Mouse (Mus musculus): ENCODE data around the gene Ttyh2. TPM values are rescaled to one million over a fixed set of nuclear protein-coding genes. Genes with fewer than 3 reads are reported as not detected.

Gene Ttyh2
- polyA plus RNA-seq, 1 experiment from 2014 or later, result 73.4 TPM

DNA sequence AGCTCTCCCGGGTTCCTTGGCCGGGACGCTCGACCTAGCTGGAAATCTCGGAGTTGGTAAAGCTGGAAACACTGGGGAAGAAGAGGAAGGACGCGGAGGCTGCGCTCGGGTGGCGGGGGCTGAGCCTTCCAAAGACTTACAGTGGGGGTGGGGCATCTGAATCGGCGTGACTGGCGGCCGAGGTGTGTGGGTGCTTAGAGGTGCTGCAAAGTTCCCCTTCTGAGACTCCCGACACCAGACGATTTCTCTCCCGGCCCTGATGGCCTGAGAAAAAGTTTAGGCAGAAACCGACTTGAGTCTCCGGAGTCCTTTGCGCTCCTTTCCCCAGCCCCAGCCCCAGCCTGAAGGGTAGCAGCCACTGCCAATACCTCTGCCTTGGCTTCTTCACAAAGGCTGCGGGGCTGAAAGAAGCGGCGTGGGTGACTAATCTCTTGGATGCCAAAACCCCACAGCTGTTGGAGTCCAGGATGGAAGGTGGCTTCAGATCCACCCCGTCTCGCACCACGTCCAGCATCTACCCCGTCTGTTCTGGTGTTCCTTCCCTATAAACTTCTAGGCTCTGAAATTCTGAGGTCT lies 683 bp downstream of the Ttyh2 start:
- H3K4me2 ChIP-seq (replicated peaks; ENCODE audit: low read depth), result peak overlapping the region; percentile 93
- WGBS, result 2% methylated on average over 27 of the region's 27 CpGs
- H3K36me3 ChIP-seq (ENCODE audit: control insufficient read depth, insufficient read depth), result peaks cover 25% of the 10 kb centered on the region
- TF ChIP-seq CTCF (IDR thresholded peaks at IDR 0.05; ENCODE audit: low read depth), result no peak
- peak overlapping the region; percentile 83 for H3K4me3 ChIP-seq (ENCODE audit: low read depth, low read length)
- peak; percentile 6 for ATAC-seq
- peak overlapping the region; percentile 84 for H3K9ac ChIP-seq (ENCODE audit: low read depth, low read length)
- H3K27me3 ChIP-seq (replicated peaks; ENCODE audit: control insufficient read depth, insufficient read depth, low read length), result no peaks in the 10 kb centered on the region
- H3K4me1 ChIP-seq (replicated peaks; ENCODE audit: control insufficient read depth, insufficient read depth, low read length), result peaks cover 7% of the 10 kb centered on the region; the same call in 1 of the 2 replicates
- H3K27ac ChIP-seq (ENCODE audit: low read depth, low read length), result peak overlapping the region; percentile 88
- H3K9me3 ChIP-seq (ENCODE audit: control insufficient read depth), result no peaks in the 10 kb centered on the region

DNA sequence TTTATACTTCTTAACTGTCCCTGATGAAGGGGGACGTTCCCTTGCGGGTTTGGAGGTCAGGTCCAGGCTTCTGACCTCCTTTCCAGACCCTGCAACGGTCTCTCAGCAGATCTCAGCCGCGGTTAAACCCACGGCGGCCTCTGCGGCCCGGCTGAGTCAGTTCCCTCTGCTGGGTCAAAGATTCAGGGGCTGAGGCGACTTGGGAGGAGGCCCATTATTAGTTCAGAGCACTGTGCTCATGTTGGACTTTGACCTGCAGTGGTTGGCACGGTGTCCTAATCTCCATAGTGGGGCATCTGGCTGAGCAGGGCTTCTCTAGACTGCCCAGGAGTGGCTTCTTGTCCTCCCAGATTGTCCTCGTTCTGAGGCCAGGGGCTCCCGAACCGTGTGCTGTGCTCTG lies 1.2 kb downstream of the Ttyh2 start:
- Histone ChIP-seq H3K27me3 (replicated peaks; ENCODE audit: control insufficient read depth, insufficient read depth, low read length) (no peaks in the 10 kb centered on the region), H3K4me2 (replicated peaks; ENCODE audit: low read depth) (peak overlapping the region; percentile 93), H3K36me3 (ENCODE audit: control insufficient read depth, insufficient read depth) (peaks cover 21% of the 10 kb centered on the region), H3K9ac (ENCODE audit: low read depth, low read length) (peak overlapping the region; percentile 84), H3K4me1 (replicated peaks; ENCODE audit: control insufficient read depth, insufficient read depth, low read length) (peaks cover 7% of the 10 kb centered on the region; the same call in 1 of the 2 replicates), H3K27ac (ENCODE audit: low read depth, low read length) (peak overlapping the region; percentile 88), H3K4me3 (ENCODE audit: low read depth, low read length) (peak overlapping the region; percentile 83), H3K9me3 (ENCODE audit: control insufficient read depth) (no peaks in the 10 kb centered on the region)
- ATAC-seq, result peak; percentile 78
- no peak for TF ChIP-seq CTCF (IDR thresholded peaks at IDR 0.05; ENCODE audit: low read depth)
- 12% methylated on average over 14 of the region's 14 CpGs for WGBS

DNA sequence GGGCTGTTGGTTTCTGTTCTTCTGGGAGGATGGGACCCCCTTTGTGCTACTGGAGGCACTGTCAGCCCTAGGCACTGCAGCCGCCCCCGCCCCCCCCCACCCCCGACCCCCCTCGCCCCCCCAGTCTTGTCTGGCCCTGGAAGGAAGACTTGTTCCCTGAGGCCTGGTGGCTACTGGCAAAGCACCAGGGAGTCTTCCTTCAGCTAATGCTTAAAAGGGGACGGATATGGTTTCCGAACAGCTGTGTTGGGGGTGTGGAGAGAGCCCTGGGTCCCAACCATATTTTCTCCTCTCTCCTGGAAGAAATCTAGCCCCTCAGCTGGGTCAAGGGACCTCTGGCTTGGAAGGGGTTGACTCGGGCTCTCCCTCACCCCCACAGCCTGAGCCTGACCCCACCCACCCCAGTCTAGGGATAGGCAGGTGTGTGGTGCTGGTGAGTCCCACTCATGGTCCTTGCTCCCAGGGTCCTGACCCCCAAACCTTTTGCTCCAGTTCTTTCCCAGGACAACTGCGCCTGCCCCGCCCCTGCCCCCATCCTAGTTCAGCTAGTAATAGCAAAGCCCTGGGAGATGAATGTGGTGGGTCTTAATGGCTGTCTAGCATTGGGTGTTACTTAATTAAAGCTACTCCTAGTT lies 1.8 kb downstream of the Ttyh2 start:
- H3K9me3 ChIP-seq (ENCODE audit: control insufficient read depth), result no peaks in the 10 kb centered on the region
- 39% methylated on average over 9 of the region's 9 CpGs for WGBS
- peak overlapping the region; percentile 83 for H3K4me3 ChIP-seq (ENCODE audit: low read depth, low read length)
- peak overlapping the region; percentile 88 for H3K27ac ChIP-seq (ENCODE audit: low read depth, low read length)
- peak overlapping the region; percentile 93 for H3K4me2 ChIP-seq (replicated peaks; ENCODE audit: low read depth)
- ATAC-seq, result no peak
- H3K36me3 ChIP-seq (ENCODE audit: control insufficient read depth, insufficient read depth), result peaks cover 15% of the 10 kb centered on the region
- peaks cover 7% of the 10 kb centered on the region; the same call in 1 of the 2 replicates for H3K4me1 ChIP-seq (replicated peaks; ENCODE audit: control insufficient read depth, insufficient read depth, low read length)
- H3K9ac ChIP-seq (ENCODE audit: low read depth, low read length), result peak overlapping the region; percentile 84
- no peaks in the 10 kb centered on the region for H3K27me3 ChIP-seq (replicated peaks; ENCODE audit: control insufficient read depth, insufficient read depth, low read length)
- no peak for TF ChIP-seq CTCF (IDR thresholded peaks at IDR 0.05; ENCODE audit: low read depth)

GRCm38 (mm10) chr11:114679582-114679981 lies 4.4 kb downstream of the Ttyh2 start:
- no peak overlapping the region for H3K4me3 ChIP-seq (ENCODE audit: low read depth, low read length)
- peaks cover 10% of the 10 kb centered on the region; the same call in 1 of the 2 replicates for H3K4me1 ChIP-seq (replicated peaks; ENCODE audit: control insufficient read depth, insufficient read depth, low read length)
- peak; percentile 8; the same call in 1 of the 2 replicates for ATAC-seq
- 18% methylated on average over 8 of the region's 8 CpGs for WGBS
- TF ChIP-seq CTCF (IDR thresholded peaks at IDR 0.05; ENCODE audit: low read depth), result no peak
- H3K9me3 ChIP-seq (ENCODE audit: control insufficient read depth), result no peaks in the 10 kb centered on the region
- no peaks in the 10 kb centered on the region for H3K27me3 ChIP-seq (replicated peaks; ENCODE audit: control insufficient read depth, insufficient read depth, low read length)
- peak overlapping the region; percentile 66 for H3K27ac ChIP-seq (ENCODE audit: low read depth, low read length)
- H3K9ac ChIP-seq (ENCODE audit: low read depth, low read length), result no peak overlapping the region
- H3K36me3 ChIP-seq (ENCODE audit: control insufficient read depth, insufficient read depth), result no peaks in the 10 kb centered on the region
- H3K4me2 ChIP-seq (replicated peaks; ENCODE audit: low read depth), result peak overlapping the region; percentile 30; the same call in 1 of the 2 replicates

- WGBS, result 45% methylated on average over 10 of the region's 10 CpGs
- Histone ChIP-seq H3K27ac (ENCODE audit: low read depth, low read length) (no peak overlapping the region), H3K9ac (ENCODE audit: low read depth, low read length) (no peak overlapping the region), H3K36me3 (ENCODE audit: control insufficient read depth, insufficient read depth) (no peaks in the 10 kb centered on the region), H3K4me3 (ENCODE audit: low read depth, low read length) (no peak overlapping the region), H3K4me1 (replicated peaks; ENCODE audit: control insufficient read depth, insufficient read depth, low read length) (peaks cover 10% of the 10 kb centered on the region; the same call in 1 of the 2 replicates), H3K4me2 (replicated peaks; ENCODE audit: low read depth) (no peak overlapping the region), H3K27me3 (replicated peaks; ENCODE audit: control insufficient read depth, insufficient read depth, low read length) (no peaks in the 10 kb centered on the region), H3K9me3 (ENCODE audit: control insufficient read depth) (no peaks in the 10 kb centered on the region)
- ATAC-seq, result no peak
- TF ChIP-seq CTCF (IDR thresholded peaks at IDR 0.05; ENCODE audit: low read depth), result no peak
Observed at GRCm38 (mm10) chr11:114680291-114680690, 5.1 kb downstream of the Ttyh2 start.

- Histone ChIP-seq H3K9me3 (ENCODE audit: control insufficient read depth) (no peaks in the 10 kb centered on the region), H3K27me3 (replicated peaks; ENCODE audit: control insufficient read depth, insufficient read depth, low read length) (no peaks in the 10 kb centered on the region), H3K4me2 (replicated peaks; ENCODE audit: low read depth) (no peak overlapping the region), H3K4me1 (replicated peaks; ENCODE audit: control insufficient read depth, insufficient read depth, low read length) (peaks cover 10% of the 10 kb centered on the region; the same call in 1 of the 2 replicates), H3K9ac (ENCODE audit: low read depth, low read length) (no peak overlapping the region), H3K36me3 (ENCODE audit: control insufficient read depth, insufficient read depth) (0 out of 2 replicates have a peak, but pooled peaks cover 4% of the 10 kb centered on the region), H3K27ac (ENCODE audit: low read depth, low read length) (no peak overlapping the region; the same call in 1 of the 2 replicates), H3K4me3 (ENCODE audit: low read depth, low read length) (no peak overlapping the region)
- 58% methylated on average over 5 of the region's 5 CpGs for WGBS
- no peak for TF ChIP-seq CTCF (IDR thresholded peaks at IDR 0.05; ENCODE audit: low read depth)
- no peak for ATAC-seq
Observed at GRCm38 (mm10) chr11:114681054-114681453, 5.8 kb downstream of the Ttyh2 start.
